Mouse (Mus musculus) kidney, postnatal 36 days (tissue): Measurements from ENCODE around the gene Adh5.
A peak's percentile ranks its signal among the peaks of the same experiment; 100 is the strongest.

Experiments used
- DNase-seq, 2 experiments: peaks; one replicate each; pipeline ENCODE4 v3.0.0; 2021 to 2022; ENCODE audit warnings: mixed read lengths in 2 of 2

Gene Adh5

DNA sequence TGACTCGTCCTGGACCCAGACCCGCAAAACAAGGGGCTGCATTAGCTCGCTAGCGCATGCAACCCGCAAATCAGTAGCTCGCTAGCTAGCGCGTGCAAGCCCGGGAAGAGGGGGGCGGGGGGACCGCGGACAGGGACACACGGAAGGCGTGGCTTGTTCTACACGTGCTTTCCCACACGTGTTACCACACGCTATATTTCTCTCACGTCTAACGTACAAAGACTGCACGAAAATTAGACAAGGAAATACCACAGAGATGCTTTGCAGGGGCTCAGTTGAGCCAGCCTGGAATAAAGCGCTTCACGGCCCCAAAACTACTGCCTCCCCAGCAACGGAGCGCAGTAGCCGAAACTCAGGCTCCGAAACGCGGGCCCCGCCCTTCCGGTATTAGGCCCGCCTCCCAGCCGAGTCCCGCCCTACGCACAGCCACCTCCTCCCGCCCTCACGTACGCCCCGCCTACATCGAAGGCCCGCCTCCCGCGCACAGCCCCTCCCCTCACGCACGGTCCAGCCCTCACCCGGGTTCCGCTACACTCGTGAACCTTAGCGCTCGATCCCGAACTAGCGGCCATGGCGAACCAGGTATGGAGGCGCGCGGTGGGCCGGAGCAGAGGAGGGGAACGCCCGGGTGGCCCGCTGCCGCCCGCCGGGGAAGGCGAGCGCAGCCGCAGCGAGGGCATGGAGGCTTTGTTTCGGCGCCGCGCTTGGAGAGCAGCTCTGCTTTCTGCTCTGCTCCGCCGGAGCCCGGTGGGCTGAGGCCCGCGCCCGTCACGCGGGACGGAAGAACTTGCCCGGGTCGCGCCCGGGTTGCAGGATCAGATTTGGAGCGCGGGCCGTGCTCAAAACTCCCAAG lies at the start of gene Adh5:
Gene Adh5, plus strand, starts transcription at position 482 of the 853 bp plus-strand sequence.
- DNase-seq = peak; percentile 93 to 94

DNA sequence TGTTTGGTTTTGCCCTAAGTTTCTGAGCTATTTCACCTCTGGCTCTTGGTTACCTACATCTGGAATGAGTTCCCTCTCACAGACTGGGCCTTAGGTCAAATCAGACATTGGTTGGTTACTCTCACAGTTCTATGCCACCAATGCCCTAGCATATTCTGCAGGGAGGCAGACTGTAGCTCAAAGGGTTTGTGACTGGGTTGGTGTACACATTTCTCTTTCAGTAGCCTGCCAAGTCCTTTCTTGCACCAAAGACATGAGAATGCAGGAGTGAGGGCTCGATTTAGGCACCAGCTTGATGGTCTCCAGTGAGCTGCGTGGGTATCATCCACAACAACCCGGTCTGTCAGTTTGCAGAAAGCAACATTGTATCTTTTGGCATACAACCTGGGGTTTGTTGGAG lies 38.0 kb upstream of the Adh5 start:
- no peak for DNase-seq

DNA sequence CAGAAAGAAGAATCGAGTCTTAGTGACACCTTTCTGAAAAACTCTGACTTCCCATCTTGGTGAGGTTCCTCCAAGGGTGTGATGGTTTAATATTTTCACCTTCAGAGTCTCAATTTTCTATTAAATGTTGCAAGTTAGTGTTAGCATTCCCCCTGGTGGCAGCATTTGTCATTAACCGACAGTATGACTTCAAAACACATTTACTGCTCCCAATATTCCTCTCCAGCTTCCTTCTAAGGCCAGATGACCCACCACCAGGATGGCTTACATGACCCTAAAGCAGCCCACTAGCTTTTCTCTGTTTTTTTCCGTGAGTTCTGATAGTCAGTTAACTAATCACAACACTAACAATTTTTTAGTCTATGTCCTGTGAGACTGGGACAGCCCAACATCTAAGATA lies 37.6 kb upstream of the Adh5 start:
- DNase-seq = peak; percentile 54 to 82

DNA sequence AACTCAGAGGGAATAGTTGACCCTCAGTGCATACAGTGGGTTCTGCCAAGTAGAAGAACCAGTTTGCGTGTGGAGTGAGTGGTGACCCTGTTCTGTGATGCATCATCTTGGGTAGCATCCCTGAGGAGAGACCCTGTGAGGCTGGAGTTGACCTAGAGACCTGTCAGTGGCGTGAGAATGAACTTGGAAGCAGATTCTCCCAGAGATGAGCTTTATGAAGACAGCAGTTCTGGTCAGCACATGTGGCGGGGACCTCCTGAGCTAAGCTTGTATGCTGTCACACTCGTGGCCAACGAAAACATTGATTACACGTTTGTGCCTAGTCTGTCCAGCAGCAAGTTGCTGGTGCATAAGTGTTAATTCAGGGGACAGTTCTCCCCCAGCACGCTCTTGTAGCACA lies 37.1 kb upstream of the Adh5 start:
- DNase-seq = peak; percentile 4 to 5

DNA sequence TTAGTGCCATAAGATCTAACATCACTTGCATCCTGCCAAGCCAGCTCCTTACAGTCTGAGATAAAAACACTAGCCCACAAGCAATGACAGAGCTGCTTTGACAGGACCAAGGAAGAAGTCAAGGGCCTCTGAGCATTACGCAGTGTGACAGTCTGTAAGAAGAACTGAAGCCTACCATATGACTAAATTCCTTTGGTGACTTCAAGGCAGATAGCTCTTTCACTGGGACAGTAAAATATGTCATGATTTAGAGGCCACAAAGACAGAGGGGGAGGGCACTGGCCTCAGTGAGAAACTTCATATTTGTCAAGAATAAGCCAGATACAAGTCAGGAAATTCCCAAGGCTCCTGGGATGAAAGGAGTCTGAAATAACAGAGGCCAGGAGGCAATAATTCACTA lies 35.0 kb upstream of the Adh5 start:
- peak in 1 of 2 experiments; percentile 8 for DNase-seq

DNA sequence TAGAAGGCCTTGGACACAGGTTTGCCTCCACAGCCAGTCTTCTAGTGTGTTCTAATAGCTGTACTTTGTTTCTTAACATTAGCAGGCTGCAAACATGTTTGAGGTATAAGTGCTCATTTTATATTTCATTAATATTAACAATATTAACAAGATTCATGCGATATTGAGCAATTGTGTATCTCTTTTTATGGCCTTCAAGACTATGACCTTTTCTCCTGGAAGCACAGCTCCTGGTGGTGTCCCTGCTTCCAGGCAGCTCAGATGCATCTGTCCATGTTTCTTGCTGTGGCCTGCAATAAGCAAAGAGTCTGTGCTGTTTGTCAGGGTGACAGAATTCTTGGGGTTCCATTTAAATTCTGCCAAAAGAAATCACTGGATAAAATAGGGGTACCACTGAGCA lies 33.3 kb upstream of the Adh5 start:
- no peak for DNase-seq

DNA sequence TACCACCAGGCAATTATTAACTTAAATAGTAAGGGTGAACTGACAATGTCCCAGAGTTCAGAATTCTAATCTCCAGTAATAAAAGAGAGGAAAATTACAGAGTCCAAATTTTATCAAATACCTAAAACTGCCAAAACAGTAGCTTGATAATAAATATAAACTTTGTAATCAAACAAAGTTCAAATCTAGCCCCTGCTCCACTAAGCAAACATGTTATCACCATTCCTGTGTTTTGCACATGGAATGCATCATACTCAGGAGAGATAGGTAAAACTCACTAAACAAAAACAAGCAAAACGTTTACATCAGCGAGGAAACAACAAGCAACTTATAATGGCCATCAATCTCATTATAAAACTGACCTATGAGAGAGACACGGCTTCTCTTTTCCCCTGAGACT lies 32.7 kb upstream of the Adh5 start:
- DNase-seq = no peak

DNA sequence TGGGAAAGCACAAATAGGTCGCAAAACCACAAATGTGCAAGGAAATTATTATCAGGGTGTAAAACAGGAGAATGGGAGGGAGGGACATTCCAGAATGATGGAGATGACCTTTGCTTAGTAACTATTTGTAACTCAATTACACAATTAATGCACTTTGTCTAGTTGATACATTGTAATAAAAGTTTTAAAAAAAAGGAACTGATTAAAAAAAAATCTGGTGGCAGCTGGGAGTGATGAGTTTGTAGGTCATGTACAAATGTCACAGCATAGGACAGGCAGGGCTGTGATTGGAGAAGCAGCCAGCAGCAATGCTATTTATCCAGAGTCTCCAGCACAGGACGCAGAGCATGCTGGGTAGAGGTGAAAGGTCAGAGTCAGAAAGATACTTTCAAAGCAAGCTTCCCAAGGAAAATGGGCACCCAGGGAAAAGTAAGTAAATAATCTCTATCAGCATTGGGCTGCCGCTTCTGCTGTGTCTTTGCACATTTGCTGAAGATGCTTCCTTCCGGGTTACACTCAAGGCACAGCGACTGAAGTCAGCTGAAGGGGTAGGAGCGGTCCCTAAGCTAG lies 27.7 kb upstream of the Adh5 start, which contains the start of gene Adh4:
Gene Adh4, plus strand, starts transcription at position 346 of the 570 bp plus-strand sequence.
- peak; percentile 19 to 51 for DNase-seq

DNA sequence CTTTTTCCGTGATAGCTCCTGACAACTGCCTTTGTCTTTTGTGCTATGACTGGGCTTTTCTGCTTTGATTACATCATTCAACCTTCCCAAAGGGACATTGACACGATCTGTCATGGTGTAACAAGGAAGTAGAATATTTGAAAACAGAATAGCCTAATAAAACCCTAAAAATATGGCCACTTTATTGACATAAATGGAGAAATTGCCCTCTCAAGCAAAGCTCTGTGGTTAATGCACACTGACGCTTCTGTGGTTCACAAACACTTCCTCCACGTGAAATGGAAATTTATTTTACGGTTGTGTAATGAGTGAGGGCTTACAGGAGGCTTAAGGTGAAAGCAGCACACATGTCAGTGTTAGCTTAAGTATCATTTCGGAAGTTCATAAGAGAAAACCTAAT lies 23.5 kb upstream of the Adh5 start:
- no peak for DNase-seq

DNA sequence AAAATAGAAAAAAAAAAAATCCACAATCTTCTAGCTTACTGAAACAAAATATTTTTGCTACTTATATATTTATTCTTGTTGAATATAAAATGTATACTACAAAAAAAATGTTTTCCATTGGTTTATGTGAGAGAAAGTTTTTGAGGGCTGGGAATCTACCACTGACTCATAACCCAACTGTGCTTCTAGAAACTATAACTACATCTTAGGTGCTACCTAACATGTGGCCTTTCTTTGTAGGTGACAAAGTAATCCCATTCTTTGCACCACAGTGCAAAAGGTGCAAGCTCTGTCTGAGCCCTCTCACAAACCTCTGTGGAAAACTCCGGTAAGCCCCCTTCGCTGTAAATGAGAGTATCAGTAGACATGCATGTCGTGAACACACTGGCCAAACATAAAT lies 22.5 kb upstream of the Adh5 start:
- DNase-seq = no peak

DNA sequence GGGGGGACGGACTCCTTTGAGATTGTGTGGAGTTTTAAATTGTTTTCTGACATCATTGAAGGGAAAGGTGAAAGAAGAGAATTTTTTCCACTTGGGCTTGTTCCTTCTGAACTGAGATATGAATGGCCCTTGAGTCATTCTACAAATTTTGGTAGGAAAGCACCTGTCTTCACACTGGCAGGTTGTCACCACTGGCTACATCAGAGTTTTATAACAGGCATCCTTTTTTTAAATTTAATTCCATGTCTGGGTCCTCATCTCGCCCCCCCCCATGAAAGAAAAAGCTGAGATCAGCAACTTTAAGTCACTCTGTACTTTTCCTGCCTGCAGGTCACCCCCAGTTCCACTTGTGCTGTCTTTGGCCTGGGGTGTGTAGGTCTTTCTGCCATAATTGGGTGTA lies 19.2 kb upstream of the Adh5 start:
- no peak for DNase-seq

DNA sequence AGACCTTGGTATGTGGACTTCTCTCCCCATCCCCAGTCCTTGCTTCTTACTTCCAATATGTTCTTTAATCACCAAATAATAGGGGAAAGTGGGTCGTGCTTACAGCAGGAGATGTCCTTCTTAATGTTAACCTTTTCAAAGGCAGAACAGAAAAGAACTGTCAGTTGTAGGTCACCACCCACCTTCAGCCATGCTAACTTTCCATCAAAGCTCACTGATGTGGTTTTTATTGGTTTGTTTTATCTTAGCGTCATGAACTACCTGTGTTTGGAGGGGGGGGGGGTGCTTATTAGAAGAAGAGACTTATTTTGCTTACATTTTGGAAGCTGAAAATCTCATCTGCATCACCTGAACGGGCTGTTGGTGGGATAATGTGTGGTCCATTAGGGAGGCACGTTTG lies 18.6 kb upstream of the Adh5 start:
- no peak for DNase-seq

DNA sequence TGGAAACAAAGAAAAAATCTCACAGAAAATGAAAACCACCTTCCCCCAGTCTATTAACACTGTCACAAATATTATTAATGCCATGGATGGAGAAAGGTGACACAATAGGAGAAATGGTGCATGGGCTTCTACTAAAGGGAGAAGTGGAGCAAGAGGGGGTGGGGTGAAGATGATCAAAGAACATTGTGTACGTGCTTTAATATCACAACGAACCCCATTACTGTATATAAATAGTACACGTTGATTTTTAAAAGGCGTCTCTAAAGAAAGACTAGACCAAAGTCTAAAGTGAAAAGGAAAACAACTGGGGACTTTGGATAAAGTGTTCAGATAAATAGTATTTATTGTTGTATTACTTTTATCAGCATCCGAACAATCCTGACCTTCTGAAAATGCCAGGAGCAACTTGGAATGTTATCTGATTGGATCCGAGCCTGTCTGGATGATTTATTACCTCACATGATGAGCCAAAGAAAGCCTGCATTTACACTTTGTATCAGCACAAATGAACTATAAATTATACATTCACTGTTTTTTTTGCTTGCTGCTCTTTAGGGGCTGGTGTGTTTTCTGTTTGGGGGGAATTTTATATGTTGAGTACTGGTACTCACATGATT lies 12.4 kb upstream of the Adh5 start:
- DNase-seq = no peak

DNA sequence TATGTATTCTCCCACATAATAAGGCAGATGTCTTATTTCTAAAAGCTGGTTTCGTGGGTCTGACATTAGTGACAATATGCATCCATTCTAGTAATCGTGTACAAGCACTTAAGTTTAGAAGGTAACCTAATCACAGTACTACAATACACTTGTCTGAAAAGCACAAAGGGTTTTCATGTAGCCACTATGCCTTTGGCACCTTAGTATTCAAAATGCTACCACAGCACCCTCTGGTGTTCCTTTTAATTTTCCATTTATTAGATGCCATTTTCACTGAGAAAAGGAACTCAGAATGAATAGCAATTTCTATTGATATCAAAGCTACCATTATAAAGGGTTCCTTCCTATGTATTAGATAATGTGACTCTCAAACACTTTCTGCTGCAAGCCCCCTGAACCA lies 11.1 kb upstream of the Adh5 start:
- DNase-seq = peak in 1 of 2 experiments; percentile 35

DNA sequence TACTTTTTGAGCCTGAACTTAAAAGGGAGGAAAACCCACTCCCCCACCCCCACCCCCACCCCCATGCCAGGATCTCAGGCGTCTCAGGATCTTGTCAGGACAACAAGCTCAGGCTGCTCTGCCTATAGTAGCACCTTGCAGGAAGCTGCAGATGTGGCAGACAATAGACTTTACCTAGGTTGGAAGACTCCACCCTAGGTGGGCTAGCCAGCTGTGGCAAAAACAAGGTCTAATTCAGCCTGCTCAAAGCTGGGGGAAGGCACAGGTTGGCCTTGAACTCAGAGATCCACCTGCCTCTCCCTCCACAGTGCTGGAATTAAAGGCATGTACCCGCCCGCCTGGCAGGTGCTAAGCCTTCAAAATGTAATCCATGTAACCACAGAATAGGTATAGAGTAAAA lies 4.2 kb upstream of the Adh5 start:
- DNase-seq = no peak

DNA sequence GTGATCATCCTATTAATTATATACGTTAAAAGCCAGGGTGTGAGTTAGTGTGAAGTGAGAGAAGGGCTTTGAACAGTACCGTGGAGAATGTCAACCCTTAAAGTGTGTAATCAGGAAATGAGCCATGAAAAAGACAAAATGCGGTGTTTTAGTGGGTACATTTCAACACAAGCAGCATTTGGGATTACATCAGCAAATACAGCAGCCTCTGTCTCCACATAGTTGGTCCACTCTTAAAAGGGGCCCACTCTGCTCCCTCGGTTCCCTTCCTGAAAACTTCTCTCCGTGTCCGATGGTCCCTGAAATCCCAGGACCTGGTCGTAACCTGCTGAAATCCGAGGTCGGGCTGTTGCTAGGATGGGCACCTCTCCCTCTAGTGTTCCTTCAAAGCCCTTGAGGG lies 690 bp upstream of the Adh5 start:
- DNase-seq = no peak

DNA sequence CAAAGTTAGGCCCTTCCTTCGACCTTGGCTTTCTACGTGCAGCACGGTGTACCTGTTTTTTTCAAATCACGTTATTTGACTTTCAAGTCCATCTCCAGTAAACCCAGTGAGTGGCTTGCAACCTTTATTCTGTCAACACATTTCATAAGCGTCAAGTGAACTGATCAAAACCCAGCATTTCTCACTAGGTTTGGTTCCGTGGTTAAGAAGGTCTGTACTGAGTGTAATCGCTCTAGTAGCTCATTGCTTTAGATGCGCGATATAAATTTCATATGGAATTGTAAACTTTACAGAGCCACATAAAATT lies 525 bp downstream of the Adh5 start:
- no peak for DNase-seq

DNA sequence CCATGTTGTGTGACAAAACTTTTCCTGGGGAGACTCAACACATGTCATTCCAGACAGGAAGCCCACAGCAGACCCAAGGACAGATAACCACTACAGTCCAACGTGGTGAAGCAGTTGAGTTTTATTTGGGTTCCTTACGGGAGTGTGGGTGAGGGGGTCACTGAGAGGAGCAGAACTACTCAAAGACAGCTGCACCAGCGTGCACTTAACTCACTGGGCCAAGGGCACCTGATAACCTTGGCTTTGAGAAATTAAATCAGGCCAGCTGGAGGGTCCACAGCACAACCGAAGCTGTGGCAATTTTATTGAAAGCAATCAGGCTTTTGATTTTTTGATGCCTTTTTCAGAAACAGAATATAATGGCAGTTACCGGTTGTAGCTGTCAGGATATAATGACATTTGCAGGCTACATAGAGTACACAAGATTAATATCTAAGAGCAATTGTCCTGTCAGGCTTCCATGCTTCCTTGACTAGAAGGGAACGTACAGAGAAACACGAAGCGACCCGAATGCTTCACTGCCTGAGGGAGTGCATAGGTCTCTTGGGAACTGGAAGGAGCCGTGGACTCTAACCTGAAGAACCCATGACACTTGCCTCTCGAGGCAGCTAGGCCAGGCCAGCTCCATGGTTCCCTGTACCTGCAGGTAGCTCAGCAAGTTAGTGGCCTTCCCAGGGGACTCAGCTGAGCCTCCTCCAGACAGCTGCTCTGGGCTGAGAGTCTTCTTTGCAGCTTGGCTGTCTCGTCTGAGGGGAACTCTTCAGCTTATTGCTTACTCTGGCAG lies 5.4 kb downstream of the Adh5 start:
- DNase-seq = peak; percentile 68 to 73

DNA sequence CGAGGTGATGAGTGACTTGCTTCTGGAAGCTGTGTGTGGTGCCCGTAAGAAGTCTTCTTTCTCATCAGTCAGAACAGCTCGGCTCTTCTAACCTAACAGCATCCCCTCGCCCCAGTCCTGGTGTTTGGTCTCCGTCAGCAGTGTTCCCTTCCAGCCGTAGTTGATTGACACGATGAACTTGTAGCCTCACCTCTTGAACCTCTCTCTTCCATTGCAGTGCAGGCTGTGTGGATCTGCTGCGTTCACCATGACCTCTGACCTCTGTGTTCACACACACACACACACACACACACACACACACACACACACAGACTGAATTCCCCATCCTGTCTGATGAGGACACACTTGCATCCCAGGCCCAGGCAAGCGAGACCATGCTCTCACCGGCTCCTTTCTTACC lies 9.3 kb downstream of the Adh5 start:
- no peak for DNase-seq

DNA sequence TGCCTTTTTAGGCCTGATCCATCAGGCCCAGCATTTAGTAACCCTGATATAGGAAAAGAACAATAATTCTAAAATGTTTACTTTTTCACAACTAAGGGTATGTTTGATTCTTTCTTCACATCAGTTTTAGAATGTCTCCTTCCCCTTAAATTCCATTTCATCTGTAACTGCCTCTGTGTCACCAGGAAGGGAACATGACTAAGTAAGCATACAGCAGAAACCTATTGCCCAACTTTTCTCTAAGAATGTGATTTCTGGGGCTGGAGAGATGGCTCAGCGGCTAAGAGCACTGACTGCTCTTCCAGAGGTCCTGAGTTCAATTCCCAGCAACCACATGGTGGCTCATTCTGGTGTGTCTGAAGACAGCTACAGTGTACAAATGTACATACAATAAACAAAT lies 11.3 kb downstream of the Adh5 start:
- DNase-seq = no peak

DNA sequence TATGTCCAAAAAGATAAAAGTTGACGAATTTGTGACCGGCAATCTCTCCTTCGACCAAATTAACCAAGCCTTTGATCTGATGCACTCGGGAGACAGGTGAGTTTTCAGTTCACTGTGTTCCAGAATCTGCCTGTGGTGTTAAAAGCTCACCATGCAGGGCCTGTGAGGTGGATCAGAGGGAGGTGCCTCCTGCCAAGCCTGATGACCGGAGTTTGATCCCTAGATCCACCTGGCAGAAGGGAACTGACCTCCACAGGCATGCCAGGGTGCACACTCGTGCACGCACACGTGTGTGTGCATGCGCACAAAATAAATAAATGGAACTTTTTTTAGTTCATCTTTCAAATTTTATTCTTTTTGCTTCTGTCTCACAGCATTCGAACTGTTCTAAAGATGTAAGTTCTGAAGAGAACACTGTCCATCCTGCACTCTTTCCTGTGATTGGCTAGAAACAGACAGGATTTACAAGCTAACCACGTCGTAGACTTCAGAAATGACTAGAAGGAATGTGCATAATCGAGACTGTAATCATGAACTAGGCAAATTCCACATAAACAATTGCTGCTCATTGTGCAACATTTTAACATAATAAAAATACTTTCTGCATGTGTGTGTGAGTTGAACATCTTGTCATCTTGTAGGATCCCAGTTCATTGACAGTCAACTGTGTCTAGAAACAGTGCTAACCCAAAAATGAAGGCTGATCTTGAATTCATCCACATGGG lies 12.0 kb downstream of the Adh5 start:
- DNase-seq = peak; percentile 31 to 51

DNA sequence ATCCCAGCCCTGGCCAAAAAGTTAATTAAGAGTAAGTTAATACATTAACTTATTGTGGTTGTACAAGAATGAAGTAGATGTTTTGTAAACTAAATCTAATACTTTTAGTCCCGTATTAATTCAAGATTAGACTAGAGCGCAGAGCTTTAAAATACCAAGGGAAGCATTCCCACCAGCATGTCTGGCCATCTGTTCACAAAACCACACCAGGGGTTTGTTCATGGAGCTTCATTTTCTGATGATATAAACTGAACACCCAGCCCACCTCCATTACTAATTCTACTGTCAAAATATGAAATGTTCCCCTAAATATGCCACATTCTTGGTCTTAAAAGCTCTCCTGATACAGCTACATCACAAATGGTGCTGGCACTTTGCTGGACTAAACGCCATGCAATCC lies 15.5 kb downstream of the Adh5 start:
- no peak for DNase-seq

DNA sequence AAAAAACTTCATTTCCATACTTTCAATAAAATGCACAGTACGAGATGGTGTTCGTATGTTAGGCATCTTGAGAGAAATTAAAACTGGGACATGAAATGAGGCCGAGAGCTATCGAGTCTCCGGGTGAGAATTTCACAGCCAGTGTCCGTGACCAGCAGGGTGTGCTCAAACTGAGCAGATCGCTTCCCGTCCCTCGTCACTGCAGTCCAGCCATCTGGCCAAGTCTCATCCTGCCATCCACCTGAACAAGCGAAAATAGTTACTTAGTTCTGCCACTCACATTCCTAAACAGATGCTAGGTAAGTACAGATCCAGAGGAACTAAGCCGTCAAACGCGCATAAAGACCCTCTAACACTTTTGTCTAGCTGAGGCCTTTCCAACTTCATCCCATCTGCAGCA lies 17.4 kb downstream of the Adh5 start:
- DNase-seq = no peak
